Mouse (Mus musculus) myocyte (in vitro differentiated cells): ENCODE measurements around the gene Stk38.

Source experiments
- MAX ChIP-seq: IDR thresholded peaks from one replicate; pipeline ENCODE4 v1.6.1; 2011; ENCODE audit warnings: low read depth, mild to moderate bottlenecking, control low read depth
- MYOD1 ChIP-seq, 3 experiments: IDR thresholded peaks; one replicate each; pipeline ENCODE4 v1.6.1; 2011; ENCODE audit warnings: control low read depth in 2 of 3, low read depth in 2 of 3, mild to moderate bottlenecking in 2 of 3, moderate library complexity in 1 of 3; ENCODE audit not compliant: insufficient read length in 2 of 3, control insufficient read depth in 1 of 3
- MYOG ChIP-seq, 3 experiments: IDR thresholded peaks; one replicate each; pipeline ENCODE4 v1.6.1; 2011; ENCODE audit warnings: control low read depth in 2 of 3, low read depth in 2 of 3, mild to moderate bottlenecking in 2 of 3; ENCODE audit not compliant: insufficient read length in 2 of 3, control insufficient read depth in 1 of 3, insufficient read depth in 1 of 3
- POLR2A ChIP-seq: IDR thresholded peaks from one replicate; pipeline ENCODE4 v1.6.1; 2011; ENCODE audit warnings: low read depth, mild to moderate bottlenecking, control low read depth, moderate library complexity; ENCODE audit not compliant: insufficient read length

DNA sequence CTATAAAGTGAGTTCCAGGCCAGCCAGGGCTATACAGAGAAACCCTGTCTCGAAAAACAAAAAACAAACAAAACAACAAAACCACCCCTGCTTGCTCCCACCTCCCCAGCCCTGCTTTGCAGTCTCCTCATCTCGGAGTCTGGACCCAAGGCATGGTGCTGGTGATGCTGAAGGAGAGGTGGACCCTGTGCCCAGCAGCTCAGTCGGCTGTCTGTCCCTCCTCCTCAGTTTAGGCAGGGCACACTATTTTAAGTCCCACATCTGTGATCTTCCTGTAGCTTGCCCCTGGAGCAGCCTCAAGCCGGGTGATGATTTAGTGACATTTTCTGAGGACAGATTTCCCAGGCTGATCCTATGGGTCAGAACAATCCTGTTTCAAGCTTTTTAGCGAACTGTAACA, 47.8 kb upstream of the Stk38 start:
- TF ChIP-seq MYOG (IDR thresholded peaks at IDR 0.05; ENCODE audit: control insufficient read depth in 1 of 3, insufficient read depth in 1 of 3, insufficient read length in 2 of 3, low read depth in 2 of 3), result peak in 1 of 3 experiments; percentile 53
- peak; percentile 43 for TF ChIP-seq POLR2A
- TF ChIP-seq MAX, result no peak
- peak in 1 of 3 experiments; percentile 32 for TF ChIP-seq MYOD1 (IDR thresholded peaks at IDR 0.05; ENCODE audit: control insufficient read depth in 1 of 3, insufficient read length in 2 of 3, low read depth in 2 of 3)
